Mouse (Mus musculus) macrophage (primary cell): ENCODE results near the gene Tmsb15a. TPM values are rescaled to one million over a fixed set of nuclear protein-coding genes. Genes with fewer than 3 reads are reported as not detected.

Source experiments
- polyA plus RNA-seq: library from polyadenylated mRNA; stranded (reverse); fragments of 250-400 nt; gene quantifications from 3 replicates; pipeline ENCODE4 v1.2.4, GENCODE M21; 2018; ENCODE audit warnings: inconsistent platforms

The Tmsb15a gene
- polyA plus RNA-seq, 1 experiment from 2014 or later, result not detected

Other genes starting within 250 kb of the Tmsb15a start
- gene AV320801, start 230.7 kb downstream of the Tmsb15a start, polyA plus RNA-seq, result not detected in 3 replicates
- not detected in 3 replicates for gene Nxf7, start 126.5 kb downstream of the Tmsb15a start, polyA plus RNA-seq
- not detected in 3 replicates for gene Prame, start 97.6 kb downstream of the Tmsb15a start, polyA plus RNA-seq
- gene Tcp11x2, start 31.5 kb downstream of the Tmsb15a start, polyA plus RNA-seq, result not detected in 3 replicates
- gene Armcx5, start 17.5 kb upstream of the Tmsb15a start, polyA plus RNA-seq, result 3.9 to 6.2 TPM (median 5.5 TPM) in 3 replicates
- 11.8 to 14.5 TPM (median 13.1 TPM) in 3 replicates for gene Gprasp1, start 17.5 kb upstream of the Tmsb15a start, polyA plus RNA-seq
- gene Bhlhb9, start 72.3 kb upstream of the Tmsb15a start, polyA plus RNA-seq, result 0.52 to 2.9 TPM (median 1.8 TPM) in 3 replicates
- not detected in 3 replicates for gene Gprasp2, start 113.8 kb upstream of the Tmsb15a start, polyA plus RNA-seq